Mouse (Mus musculus) heart, postnatal 0 days (tissue): ENCODE results near the gene Plcb4. TPM values are rescaled to one million over a fixed set of nuclear protein-coding genes. Genes with fewer than 3 reads are reported as not detected.
A peak's percentile ranks its signal among the peaks of the same experiment; 100 is the strongest.

Experiments
- ATAC-seq: fragments of 200-750 bp; cut with Nextera tagmentation; 2 replicates; pipeline ENCODE4 v1.8.0; 2017; ENCODE audit warnings: low read depth, moderate number of reproducible peaks, moderate library complexity; ENCODE audit not compliant: insufficient read depth
- DNase-seq: peaks from one replicate; pipeline ENCODE4 v3.0.0-alpha.2; 2016; ENCODE audit warnings: low spot score
- H3K27ac ChIP-seq: fragments of 300-500 bp; sonication (generic); 2 replicates; pipeline ENCODE4 v1.5.1; 2014; ENCODE audit warnings: low read depth, mild to moderate bottlenecking
- H3K27me3 ChIP-seq: fragments of 300-500 bp; sonication (generic); 2 replicates; pipeline ENCODE4 v1.6.1; 2014; ENCODE audit warnings: low read length, mixed read lengths; ENCODE audit not compliant: control insufficient read depth, insufficient read depth
- H3K36me3 ChIP-seq: fragments of 300-500 bp; sonication (generic); replicated peaks from 2 replicates; pipeline ENCODE4 v1.6.1; 2014; ENCODE audit warnings: low read length, mixed read lengths; ENCODE audit not compliant: control insufficient read depth, insufficient read depth
- H3K4me1 ChIP-seq: fragments of 300-500 bp; sonication (generic); 2 replicates; pipeline ENCODE4 v1.6.1; 2014; ENCODE audit warnings: antibody characterized with exemption; ENCODE audit not compliant: control insufficient read depth, insufficient read depth
- H3K4me2 ChIP-seq: fragments of 300-500 bp; sonication (generic); 2 replicates; pipeline ENCODE4 v1.6.1; 2014; ENCODE audit warnings: low read depth, mild to moderate bottlenecking, low read length, moderate library complexity
- H3K4me3 ChIP-seq: fragments of 300-500 bp; sonication (generic); 2 replicates; pipeline ENCODE4 v1.5.1; 2014; ENCODE audit warnings: low read depth, low read length
- H3K9ac ChIP-seq: fragments of 300-500 bp; sonication (generic); replicated peaks from 2 replicates; pipeline ENCODE4 v1.6.1; 2014; ENCODE audit warnings: low read depth, low read length, mixed read lengths
- H3K9me3 ChIP-seq: fragments of 300-500 bp; sonication (generic); replicated peaks from 2 replicates; pipeline ENCODE4 v1.6.1; 2016; ENCODE audit warnings: low read length; ENCODE audit not compliant: control insufficient read depth
- CTCF ChIP-seq: IDR thresholded peaks from 2 replicates; pipeline ENCODE4 v1.5.1; 2016; ENCODE audit warnings: antibody characterized with exemption, control low read depth, low read depth
- EP300 ChIP-seq: IDR thresholded peaks from 2 replicates; pipeline ENCODE4 v1.6.1; 2016; ENCODE audit warnings: antibody characterized with exemption, low read depth
- WGBS: fragments of 180-500 bp; shearing (Covaris S2); extraction: QIAGEN DNeasy Blood & Tissue Kit; methylation state at CpG from one replicate; pipeline ENCODE4 v1.1.7; 2014; 5-methylcytosine and 5-hydroxymethylcytosine counted together
- polyA plus RNA-seq: library from polyadenylated mRNA; unstranded; fragments of >200 nt; fragmentation: Nextera tagmentation; extraction: Ambion mirVana; gene quantifications from 2 replicates; pipeline ENCODE4 v1.2.1, GENCODE M21; 2015
- total RNA-seq: library from RNA; depleted of rRNA; stranded (reverse); fragments of >200 nt; gene quantifications from 2 replicates; pipeline ENCODE4 v1.2.3, GENCODE M21; 2014; ENCODE audit warnings: low replicate concordance

The Plcb4 gene
- total and polyA plus RNA-seq, 2 experiments from 2014 or later, result 34.7 to 57.0 TPM

GRCm38 (mm10) chr2:135957689-135958088, 298.9 kb downstream of the Plcb4 start:
- Histone ChIP-seq H3K27me3 (no peaks in the 10 kb centered on the region), H3K4me1 (no peaks in the 10 kb centered on the region), H3K9ac (no peak overlapping the region), H3K4me3 (no peak overlapping the region), H3K9me3 (no peaks in the 10 kb centered on the region), H3K27ac (no peak overlapping the region), H3K36me3 (peaks cover 49% of the 10 kb centered on the region), H3K4me2 (no peak overlapping the region)
- WGBS, result 35% methylated on average over 7 of the region's 7 CpGs
- peak; percentile 77 for TF ChIP-seq CTCF
- no peak for TF ChIP-seq EP300
- DNase-seq, result peak; percentile 51
- ATAC-seq, result peak; percentile 39; the same call in 1 of the 2 replicates

GRCm38 (mm10) chr2:135958453-135958852, 299.6 kb downstream of the Plcb4 start:
- H3K9me3 ChIP-seq, result no peaks in the 10 kb centered on the region
- no peak overlapping the region for H3K9ac ChIP-seq
- no peaks in the 10 kb centered on the region for H3K27me3 ChIP-seq
- H3K36me3 ChIP-seq, result peaks cover 49% of the 10 kb centered on the region; the same call in 1 of the 2 replicates
- no peak overlapping the region for H3K27ac ChIP-seq
- DNase-seq, result no peak
- no peak for TF ChIP-seq CTCF
- TF ChIP-seq EP300, result no peak
- no peaks in the 10 kb centered on the region for H3K4me1 ChIP-seq
- no peak for ATAC-seq
- H3K4me2 ChIP-seq, result no peak overlapping the region
- H3K4me3 ChIP-seq, result no peak overlapping the region
- WGBS, result 91% methylated on average over 17 of the region's 17 CpGs

DNA sequence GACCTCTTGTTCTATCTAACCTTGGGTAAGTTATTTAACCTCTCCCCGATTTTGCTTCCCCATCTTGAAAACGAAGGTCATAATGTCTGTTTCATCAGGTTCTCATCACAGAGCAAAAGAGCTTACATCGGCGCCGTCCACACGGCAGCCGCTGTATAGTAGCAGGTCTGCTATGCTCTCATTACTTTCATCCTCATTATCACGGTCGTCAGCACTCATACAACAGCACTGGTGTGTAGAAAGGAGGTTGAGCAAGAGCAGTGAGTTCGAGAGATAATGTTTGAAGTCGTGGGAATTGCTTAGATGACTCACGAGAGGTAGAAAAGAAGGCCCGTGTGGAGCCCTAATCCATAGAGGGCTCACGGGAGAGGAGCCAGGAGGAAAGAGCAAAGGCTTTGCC, 304.3 kb downstream of the Plcb4 start:
- Histone ChIP-seq H3K9ac (no peak overlapping the region), H3K4me2 (no peak overlapping the region), H3K4me1 (no peaks in the 10 kb centered on the region), H3K27me3 (no peaks in the 10 kb centered on the region), H3K4me3 (no peak overlapping the region), H3K36me3 (peaks cover 42% of the 10 kb centered on the region), H3K9me3 (no peaks in the 10 kb centered on the region), H3K27ac (no peak overlapping the region)
- peak; percentile 55; the same call in 1 of the 2 replicates for ATAC-seq
- 26% methylated on average over 14 of the region's 14 CpGs for WGBS
- TF ChIP-seq CTCF (no peak), EP300 (no peak)
- peak; percentile 10 for DNase-seq

- Histone ChIP-seq H3K9ac (no peak overlapping the region), H3K27me3 (no peaks in the 10 kb centered on the region), H3K36me3 (peaks cover 42% of the 10 kb centered on the region), H3K27ac (no peak overlapping the region), H3K9me3 (no peaks in the 10 kb centered on the region), H3K4me1 (no peaks in the 10 kb centered on the region), H3K4me2 (no peak overlapping the region), H3K4me3 (no peak overlapping the region)
- 57% methylated on average over 16 of the region's 16 CpGs for WGBS
- DNase-seq (peak; percentile 52), ATAC-seq (no peak)
- TF ChIP-seq CTCF (peak; percentile 83), EP300 (no peak)
Observed at GRCm38 (mm10) chr2:135966871-135967557, 308.2 kb downstream of the Plcb4 start.

- Histone ChIP-seq H3K9me3 (no peaks in the 10 kb centered on the region), H3K9ac (no peak overlapping the region), H3K27me3 (no peaks in the 10 kb centered on the region), H3K4me3 (no peak overlapping the region), H3K27ac (no peak overlapping the region), H3K4me1 (no peaks in the 10 kb centered on the region), H3K4me2 (no peak overlapping the region), H3K36me3 (peaks cover 45% of the 10 kb centered on the region)
- no peak for ATAC-seq
- no peak for DNase-seq
- TF ChIP-seq CTCF, result no peak
- no peak for TF ChIP-seq EP300
- WGBS, result 90% methylated on average over 12 of the region's 12 CpGs
Observed at GRCm38 (mm10) chr2:135968159-135968558, 309.3 kb downstream of the Plcb4 start.

- H3K36me3 ChIP-seq, result peaks cover 48% of the 10 kb centered on the region
- no peak for TF ChIP-seq EP300
- no peak for TF ChIP-seq CTCF
- H3K9ac ChIP-seq, result no peak overlapping the region
- no peaks in the 10 kb centered on the region for H3K4me1 ChIP-seq
- no peaks in the 10 kb centered on the region for H3K9me3 ChIP-seq
- no peak overlapping the region for H3K27ac ChIP-seq
- DNase-seq, result no peak
- H3K27me3 ChIP-seq, result no peaks in the 10 kb centered on the region
- WGBS, result 95% methylated on average over 4 of the region's 4 CpGs
- H3K4me2 ChIP-seq, result no peak overlapping the region
- H3K4me3 ChIP-seq, result no peak overlapping the region
- no peak for ATAC-seq
Observed at GRCm38 (mm10) chr2:135970902-135971301, 312.1 kb downstream of the Plcb4 start.
